Mouse (Mus musculus) kidney, adult 2 months (tissue): ENCODE measurements around the gene Spp2.

ENCODE experiments used
- CTCF ChIP-seq: fragments of 200-500 bp; conservative IDR thresholded peaks from 2 replicates; pipeline ENCODE4 v1.5.1; 2011; ENCODE audit warnings: low read depth, mild to moderate bottlenecking, control low read depth, low read length, moderate library complexity, mixed read lengths; ENCODE audit not compliant: insufficient read depth, insufficient read length
- POLR2A ChIP-seq: fragments of 200-500 bp; IDR thresholded peaks from one replicate; pipeline ENCODE4 v1.6.1; 2011; ENCODE audit warnings: low read depth, low read length, control low read depth

DNA sequence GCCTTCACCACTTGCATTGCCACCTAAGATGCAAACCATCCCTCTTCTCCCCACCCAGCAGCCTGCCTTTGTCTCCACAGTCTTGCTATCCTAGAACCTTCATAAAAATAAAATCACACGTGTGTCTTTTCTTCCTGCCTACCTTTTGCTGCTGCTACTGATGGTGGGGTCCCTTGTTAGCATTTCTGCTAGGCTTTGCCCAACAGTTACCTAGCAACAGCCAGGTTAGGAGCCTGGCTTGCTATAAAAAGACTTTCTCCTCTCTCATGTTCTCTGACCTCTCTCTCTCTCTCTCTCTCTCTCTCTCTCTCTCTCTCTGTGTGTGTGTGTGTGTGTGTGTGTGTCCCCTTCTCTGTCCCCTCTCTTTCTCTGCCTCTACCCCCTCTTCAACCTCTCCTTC is 54.3 kb downstream of the Spp2 start:
- no peak for TF ChIP-seq CTCF
- no peak for TF ChIP-seq POLR2A
